Mouse (Mus musculus) intestine, embryonic 16.5 days (tissue): ENCODE data around the gene Acad8. TPM values are rescaled to one million over a fixed set of nuclear protein-coding genes. Genes with fewer than 3 reads are reported as not detected.

Source experiments
- polyA plus RNA-seq: library from polyadenylated mRNA; unstranded; fragments of >200 nt; fragmentation: Nextera tagmentation; extraction: Ambion mirVana; gene quantifications from 2 replicates; pipeline ENCODE4 v1.2.1, GENCODE M21; 2015

Acad8 gene
- polyA plus RNA-seq, 1 experiment from 2014 or later = 39.7 TPM

Other genes with a start within 250 kb of the Acad8 start
- 1.3 and 1.4 TPM in 2 replicates for gene Glb1l2, start 193.1 kb downstream of the Acad8 start, polyA plus RNA-seq
- not detected in 2 replicates for gene Glb1l3, start 138.7 kb downstream of the Acad8 start, polyA plus RNA-seq
- gene Gm1110, start 76.5 kb downstream of the Acad8 start, polyA plus RNA-seq = not detected in 2 replicates
- 120 and 137 TPM in 2 replicates for gene Thyn1, start 144 bp upstream of the Acad8 start, polyA plus RNA-seq
- 26.7 and 30.2 TPM in 2 replicates for gene Vps26b, start 30.5 kb upstream of the Acad8 start, polyA plus RNA-seq
- gene Ncapd3, start 30.6 kb upstream of the Acad8 start, polyA plus RNA-seq = 20.3 and 20.9 TPM in 2 replicates
- 36.5 and 41.4 TPM in 2 replicates for gene Jam3, start 155.9 kb upstream of the Acad8 start, polyA plus RNA-seq